Mouse (Mus musculus): Measurements from ENCODE around the gene Plac8.

Gene Plac8

GRCm38 (mm10) chr5:100526164-100526563 lies 45.9 kb downstream of the Plac8 start:
- peak; percentile 65 for DNase-seq

- no peak for DNase-seq
These were observed 46.4 kb downstream of the Plac8 start for GRCm38 (mm10) chr5:100525620-100526019.

- DNase-seq = no peak
These were observed 47.1 kb downstream of the Plac8 start for GRCm38 (mm10) chr5:100524921-100525320.

- DNase-seq = no peak
These were observed 48.7 kb downstream of the Plac8 start for GRCm38 (mm10) chr5:100523331-100523730.

GRCm38 (mm10) chr5:100520223-100520622 lies 51.8 kb downstream of the Plac8 start:
- DNase-seq = no peak

GRCm38 (mm10) chr5:100519027-100519411 lies 53.0 kb downstream of the Plac8 start:
- DNase-seq = no peak

GRCm38 (mm10) chr5:100518049-100519026 lies 53.7 kb downstream of the Plac8 start, which contains the start of gene Cops4:
TSS of gene Cops4 (plus strand) at chr5:100518309.
- peak; percentile 99 for DNase-seq

- DNase-seq = no peak
These were observed 59.5 kb downstream of the Plac8 start for GRCm38 (mm10) chr5:100512576-100512975.

- no peak for DNase-seq
These were observed 62.8 kb downstream of the Plac8 start for GRCm38 (mm10) chr5:100509247-100509646.

All from lung, postnatal 10 days (tissue).